Comparison of ENCODE assay signal across 8 mouse cellular contexts in genomic region chr2:152848466-152848865, GRCm38 (mm10). TPM values are rescaled to one million over a fixed set of nuclear protein-coding genes. Genes with fewer than 3 reads are reported as not detected.
DNase-seq lines count a peak whose midpoint lies in the region; ATAC-seq and TF ChIP-seq lines count a peak whose summit lies in the region.

No protein-coding gene starts in this region.

- peak overlapping the region; percentile 95 for H3K4me3 ChIP-seq in heart, embryonic 13.5 days
- peak overlapping the region; percentile 86 to 98 for H3K4me3 ChIP-seq in ES-E14 (ENCODE audit: insufficient read depth in 1 of 2, low read depth in 1 of 2, low read length in 2 of 2, poor library complexity in 1 of 2, severe bottlenecking in 1 of 2)
- H3K4me3 ChIP-seq in forebrain, embryonic 16.5 days (replicated peaks; ENCODE audit: low read length): peak overlapping the region; percentile 66
- H3K4me3 ChIP-seq in liver, postnatal 0 days (ENCODE audit: low read depth, low read length): peak overlapping the region; percentile 82

- H3K9me3 ChIP-seq in heart, embryonic 13.5 days: no peaks in the 10 kb centered on the region
- H3K9me3 ChIP-seq in ES-E14 (ENCODE audit: control insufficient read depth, insufficient read depth, low read depth, low read length): no peaks in the 10 kb centered on the region
- no peaks in the 10 kb centered on the region for H3K9me3 ChIP-seq in forebrain, embryonic 16.5 days (ENCODE audit: control insufficient read depth, low read length)
- H3K9me3 ChIP-seq in liver, postnatal 0 days (ENCODE audit: low read length): no peaks in the 10 kb centered on the region

- TF ChIP-seq EP300 in liver, postnatal 0 days (IDR thresholded peaks at IDR 0.05; ENCODE audit: low read depth): no peak

- ATAC-seq in heart, embryonic 13.5 days (ENCODE audit: extremely low read depth, insufficient number of reproducible peaks, low FRiP score, low TSS enrichment): no peak
- ATAC-seq in forebrain, embryonic 16.5 days: no peak
- ATAC-seq in liver, postnatal 0 days: no peak

- peaks cover 25% of the 10 kb centered on the region for H3K4me1 ChIP-seq in heart, embryonic 13.5 days
- H3K4me1 ChIP-seq in ES-E14 (ENCODE audit: control insufficient read depth in 2 of 2, insufficient read depth in 2 of 2, low read length in 2 of 2, poor library complexity in 1 of 2): peaks cover 0 to 8% of the 10 kb centered on the region in 2 experiments; a peak in 2 of 4 replicates
- H3K4me1 ChIP-seq in forebrain, embryonic 16.5 days (replicated peaks; ENCODE audit: control insufficient read depth, insufficient read depth, low read length): peaks cover 11% of the 10 kb centered on the region
- H3K4me1 ChIP-seq in liver, postnatal 0 days (ENCODE audit: insufficient read depth): peaks cover 6% of the 10 kb centered on the region; the same call in 1 of the 2 replicates

- H3K27me3 ChIP-seq in heart, embryonic 13.5 days (replicated peaks): no peaks in the 10 kb centered on the region
- no peaks in the 10 kb centered on the region for H3K27me3 ChIP-seq in forebrain, embryonic 16.5 days (replicated peaks; ENCODE audit: control insufficient read depth, insufficient read depth, low read length)
- no peaks in the 10 kb centered on the region for H3K27me3 ChIP-seq in liver, postnatal 0 days (ENCODE audit: insufficient read depth, low read length)

- H3K36me3 ChIP-seq in heart, embryonic 13.5 days: peaks cover 26% of the 10 kb centered on the region
- peaks cover 9% of the 10 kb centered on the region for H3K36me3 ChIP-seq in ES-E14 (ENCODE audit: control insufficient read depth, insufficient read depth, low read length, poor library complexity, severe bottlenecking)
- H3K36me3 ChIP-seq in forebrain, embryonic 16.5 days (ENCODE audit: control insufficient read depth, insufficient read depth): no peaks in the 10 kb centered on the region
- H3K36me3 ChIP-seq in liver, postnatal 0 days (replicated peaks; ENCODE audit: insufficient read depth, low read length): peaks cover 17% of the 10 kb centered on the region

- no peak for DNase-seq in heart, adult 11 months
- no peak for DNase-seq in ES-E14 (ENCODE audit: low read depth, low spot score)
- no peak for DNase-seq in liver, postnatal 0 days
- DNase-seq in retina, postnatal 1 day: no peak
- DNase-seq in adrenal gland, adult 18-20 months (ENCODE audit: low spot score in 2 of 2): no peak
- no peak for DNase-seq in lung, postnatal 25 days (ENCODE audit: low spot score)

- H3K4me2 ChIP-seq in heart, embryonic 13.5 days: peak overlapping the region; percentile 79
- peak overlapping the region; percentile 76 for H3K4me2 ChIP-seq in forebrain, embryonic 16.5 days (ENCODE audit: low read length)
- peak overlapping the region; percentile 69 for H3K4me2 ChIP-seq in liver, postnatal 0 days (ENCODE audit: low read depth, low read length)

- in situ Hi-C loops in ES-E14 (cut with MboI; ENCODE audit: low sequenced_read_pairs in 2 of 2, unreplicated experiment in 2 of 2): no loop called here

- H3K27ac ChIP-seq in heart, embryonic 13.5 days (replicated peaks): peak overlapping the region; percentile 90
- H3K27ac ChIP-seq in ES-E14 (ENCODE audit: insufficient read depth, low read depth, low read length, poor library complexity, severe bottlenecking): no peak overlapping the region; the same call in 1 of the 2 replicates
- H3K27ac ChIP-seq in forebrain, embryonic 16.5 days (ENCODE audit: low read length): no peak overlapping the region
- H3K27ac ChIP-seq in liver, postnatal 0 days (ENCODE audit: low read depth): peak overlapping the region; percentile 84

- peak overlapping the region; percentile 92 for H3K9ac ChIP-seq in heart, embryonic 13.5 days
- H3K9ac ChIP-seq in ES-E14 (ENCODE audit: insufficient read depth, low read depth, low read length, poor library complexity, severe bottlenecking): peak overlapping the region; percentile 96
- H3K9ac ChIP-seq in forebrain, embryonic 16.5 days (replicated peaks; ENCODE audit: low read depth, low read length): peak overlapping the region; percentile 56
- peak overlapping the region; percentile 78 for H3K9ac ChIP-seq in liver, postnatal 0 days (replicated peaks)

- TF ChIP-seq CTCF in liver, postnatal 0 days (IDR thresholded peaks at IDR 0.05; ENCODE audit: low read depth): no peak

- 2% methylated on average over 2 of the region's 2 CpGs for WGBS in heart, embryonic 13.5 days
- WGBS in forebrain, embryonic 16.5 days: 5% methylated on average over 2 of the region's 2 CpGs
- WGBS in liver, postnatal 0 days (ENCODE audit: insufficient replicate concordance): 9% methylated on average over 2 of the region's 2 CpGs

TF ChIP-seq in ES-E14, 5 proteins besides CTCF, POLR2A, EP300 and RAD21:
- no peak for TF ChIP-seq ZC3H11A (IDR thresholded peaks at IDR 0.05; ENCODE audit: borderline replicate concordance, low read depth, low read length)
- no peak for TF ChIP-seq MAFK (IDR thresholded peaks at IDR 0.05; ENCODE audit: insufficient read depth, low read depth, low read length)
- TF ChIP-seq CHD2 (IDR thresholded peaks at IDR 0.05; ENCODE audit: low read depth, low read length): no peak
- no peak for TF ChIP-seq HCFC1 (IDR thresholded peaks at IDR 0.05; ENCODE audit: borderline replicate concordance, insufficient read depth, low read length)
- no peak for TF ChIP-seq ZNF384 (IDR thresholded peaks at IDR 0.05; ENCODE audit: low read depth, low read length)

RNA-seq across cellular contexts. Expression of gene Tpx2, which starts 0.7 kb away (rescaled TPM):
- 51.1 and 55.5 TPM in 2 replicates for polyA plus RNA-seq in heart, embryonic 13.5 days (2015; fragmentation: Nextera tagmentation; extraction: Ambion mirVana)
- total RNA-seq in ES-E14 (2012; rRNA removed): 63.2 and 77.8 TPM in 2 replicates
- 40.0 and 49.6 TPM in 2 replicates for polyA plus RNA-seq in forebrain, embryonic 16.5 days (2015; fragmentation: Nextera tagmentation; extraction: Ambion mirVana)
- polyA plus RNA-seq in liver, postnatal 0 days (2015; fragmentation: Nextera tagmentation; extraction: Ambion mirVana): 20.7 and 25.8 TPM in 2 replicates
- 1 to 10 TPM; 1.2 to 2.3 TPM for total RNA-seq in adrenal gland, adult 18-20 months (2021)

RNA-seq across cellular contexts. Expression of gene Bcl2l1, which starts 16.9 kb away (rescaled TPM):
- polyA plus RNA-seq in heart, embryonic 13.5 days (2015; fragmentation: Nextera tagmentation; extraction: Ambion mirVana): 59.6 and 62.8 TPM in 2 replicates
- total RNA-seq in ES-E14 (2012; rRNA removed): 24.9 and 34.9 TPM in 2 replicates
- 176 and 188 TPM in 2 replicates for polyA plus RNA-seq in forebrain, embryonic 16.5 days (2015; fragmentation: Nextera tagmentation; extraction: Ambion mirVana)
- 84.2 and 84.4 TPM in 2 replicates for polyA plus RNA-seq in liver, postnatal 0 days (2015; fragmentation: Nextera tagmentation; extraction: Ambion mirVana)
- 10 to 100 TPM; 63.6 to 73.5 TPM for total RNA-seq in adrenal gland, adult 18-20 months (2021)

Comparison
In these comparisons a context has a peak if more than half of its experiments do, and no peak if none do; other contexts are left out.
1. H3K27ac ChIP-seq: peak in heart, embryonic 13.5 days (single experiment) and liver, postnatal 0 days (single experiment); none in ES-E14 (single experiment) and forebrain, embryonic 16.5 days (single experiment).
2. Peak in every context shown above with its lines, with median percentiles within 50 percentile points of each other: H3K4me2 ChIP-seq, H3K4me3 ChIP-seq and H3K9ac ChIP-seq.